Mouse (Mus musculus) heart, adult 2 months (tissue): ENCODE results near the gene Gm44805.
A peak's percentile ranks its signal among the peaks of the same experiment; 100 is the strongest.

Experiments used
- CTCF ChIP-seq: fragments of 200-600 bp; IDR thresholded peaks from 2 replicates; pipeline ENCODE4 v1.8.1; 2022; ENCODE audit warnings: antibody characterized with exemption, mild to moderate bottlenecking, moderate library complexity
- EP300 ChIP-seq: fragments of 200-500 bp; IDR thresholded peaks from 2 replicates; pipeline ENCODE4 v1.6.1; 2011; ENCODE audit warnings: low read depth, low read length, control low read depth; ENCODE audit not compliant: insufficient read depth
- POLR2A ChIP-seq: fragments of 200-500 bp; IDR thresholded peaks from 2 replicates; pipeline ENCODE4 v1.6.1; 2011; ENCODE audit warnings: mild to moderate bottlenecking, low read depth, low read length, control low read depth; ENCODE audit not compliant: insufficient read depth

DNA sequence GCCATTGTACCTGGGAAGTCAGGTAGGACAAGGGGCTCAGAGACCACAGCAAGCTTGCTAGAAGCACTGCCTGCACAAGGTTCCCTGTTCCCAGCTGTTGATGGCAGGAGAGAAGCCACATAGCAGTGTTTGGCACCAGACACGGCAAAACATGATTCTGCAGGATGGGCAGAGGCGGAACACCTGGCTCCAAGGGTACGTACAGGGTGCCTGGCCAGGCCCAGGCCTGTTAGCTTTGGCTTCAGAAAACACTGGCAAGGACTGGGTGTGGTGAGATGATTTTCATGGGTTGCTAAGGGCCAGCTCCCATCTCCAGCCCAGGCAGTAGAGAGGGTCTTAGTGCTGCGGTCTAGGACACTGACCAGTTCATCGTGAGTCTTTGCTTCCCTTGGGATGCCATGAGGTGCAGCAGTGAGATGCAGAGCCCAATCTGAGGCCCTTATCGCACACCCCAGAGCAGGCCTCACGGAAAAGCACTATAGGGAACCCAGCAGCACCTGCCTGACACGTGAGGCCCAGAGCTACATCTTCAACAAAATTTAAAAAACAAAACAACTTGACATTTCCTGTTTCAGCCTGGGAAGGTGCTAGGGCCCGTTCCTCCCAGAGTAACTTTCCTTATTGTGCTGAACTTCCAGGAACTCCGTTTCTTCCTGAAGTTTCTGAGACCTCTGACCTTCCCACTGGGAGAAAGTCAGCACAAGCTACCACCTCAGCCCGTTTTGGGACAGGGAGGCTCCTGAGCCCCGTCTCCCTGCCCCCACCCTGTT is 19.3 kb upstream of the Gm44805 start:
- TF ChIP-seq CTCF, result no peak
- peak; percentile 43; the same call in 1 of the 2 replicates for TF ChIP-seq POLR2A
- TF ChIP-seq EP300, result no peak; the same call in 1 of the 2 replicates
